Mouse (Mus musculus) adipocyte (in vitro differentiated cells): ENCODE results near the gene Tifa.
A peak's percentile ranks its signal among the peaks of the same experiment; 100 is the strongest.

Experiments
- DNase-seq: peaks from one replicate; pipeline ENCODE4 v3.0.0-alpha.2; 2016; ENCODE audit warnings: low spot score

Gene Tifa

GRCm38 (mm10) chr3:127823886-127824863, 34.6 kb downstream of the Tifa start:
- DNase-seq = no peak

GRCm38 (mm10) chr3:127826503-127826902, 36.9 kb downstream of the Tifa start:
- DNase-seq = no peak

- DNase-seq = no peak
Observed at GRCm38 (mm10) chr3:127827123-127827522, 37.5 kb downstream of the Tifa start.

GRCm38 (mm10) chr3:127830183-127830582, 40.6 kb downstream of the Tifa start:
- DNase-seq = no peak

GRCm38 (mm10) chr3:127831079-127831478, 41.5 kb downstream of the Tifa start:
- no peak for DNase-seq

- no peak for DNase-seq
Observed at GRCm38 (mm10) chr3:127834040-127834439, 44.4 kb downstream of the Tifa start.

- no peak for DNase-seq
Observed at GRCm38 (mm10) chr3:127835594-127835993, 46.0 kb downstream of the Tifa start.

GRCm38 (mm10) chr3:127836798-127837153, 47.2 kb downstream of the Tifa start:
- DNase-seq = no peak

GRCm38 (mm10) chr3:127837154-127837865, 47.7 kb downstream of the Tifa start, which contains the start of gene Ap1ar:
Gene Ap1ar, minus strand, starts transcription at chr3:127837523.
- DNase-seq = peak; percentile 97

- DNase-seq = peak; percentile 35
Observed at GRCm38 (mm10) chr3:127837972-127838644, 48.5 kb downstream of the Tifa start.

GRCm38 (mm10) chr3:127841926-127842325, 52.3 kb downstream of the Tifa start:
- DNase-seq = no peak

GRCm38 (mm10) chr3:127843324-127843940, 53.8 kb downstream of the Tifa start:
- DNase-seq = no peak

- no peak for DNase-seq
Observed at GRCm38 (mm10) chr3:127843941-127844327, 54.3 kb downstream of the Tifa start.

- peak; percentile 93 for DNase-seq
Observed at GRCm38 (mm10) chr3:127848088-127848808, 58.6 kb downstream of the Tifa start.

- no peak for DNase-seq
Observed at GRCm38 (mm10) chr3:127849922-127850321, 60.3 kb downstream of the Tifa start.

- DNase-seq = no peak
Observed at GRCm38 (mm10) chr3:127850776-127851646, 61.4 kb downstream of the Tifa start.

GRCm38 (mm10) chr3:127852722-127853121, 63.1 kb downstream of the Tifa start:
- DNase-seq = no peak

- peak; percentile 90 for DNase-seq
Observed at GRCm38 (mm10) chr3:127853431-127854206, 64.0 kb downstream of the Tifa start.

- no peak for DNase-seq
Observed at GRCm38 (mm10) chr3:127861340-127861739, 71.7 kb downstream of the Tifa start.
